Mouse (Mus musculus) intestine, embryonic 15.5 days (tissue): ENCODE measurements at regions not wholly inside any gene's neighbourhood (a gene's known extent, or its start where the extent isn't known, plus 50 kb on each side); places are given as distances from the start of the nearest gene placed in this dataset.

Experiments
- ATAC-seq: fragments of 200-750 bp; cut with Nextera tagmentation; 2 replicates; pipeline ENCODE4 v1.8.0; 2017; ENCODE audit warnings: moderate TSS enrichment, moderate library complexity
- H3K27ac ChIP-seq: fragments of 300-500 bp; sonication (generic); 2 replicates; pipeline ENCODE4 v1.5.1; 2015; ENCODE audit warnings: mild to moderate bottlenecking, inconsistent platforms
- H3K27me3 ChIP-seq: fragments of 300-500 bp; sonication (generic); replicated peaks from 2 replicates; pipeline ENCODE4 v1.6.1; 2015; ENCODE audit warnings: inconsistent platforms
- H3K36me3 ChIP-seq: fragments of 300-500 bp; sonication (generic); 2 replicates; pipeline ENCODE4 v1.6.1; 2015; ENCODE audit warnings: inconsistent platforms
- H3K4me1 ChIP-seq: fragments of 300-500 bp; sonication (generic); replicated peaks from 2 replicates; pipeline ENCODE4 v1.6.1; 2015; ENCODE audit warnings: inconsistent platforms
- H3K4me2 ChIP-seq: fragments of 300-500 bp; sonication (generic); replicated peaks from 2 replicates; pipeline ENCODE4 v1.6.1; 2015; ENCODE audit warnings: mild to moderate bottlenecking, inconsistent platforms
- H3K4me3 ChIP-seq: fragments of 300-500 bp; sonication (generic); replicated peaks from 2 replicates; pipeline ENCODE4 v1.5.1; 2015; ENCODE audit warnings: inconsistent platforms
- H3K9ac ChIP-seq: fragments of 300-500 bp; sonication (generic); 2 replicates; pipeline ENCODE4 v1.6.1; 2015; ENCODE audit warnings: inconsistent platforms
- H3K9me3 ChIP-seq: fragments of 300-500 bp; sonication (generic); 2 replicates; pipeline ENCODE4 v1.6.1; 2016; ENCODE audit warnings: inconsistent platforms
- WGBS: fragments of 180-500 bp; shearing (Covaris S2); methylation state at CpG from one replicate; pipeline ENCODE4 v1.1.7; 2015; 5-methylcytosine and 5-hydroxymethylcytosine counted together

GRCm38 (mm10) chr16:92972681-92973080 lies 146.7 kb upstream of the Runx1 start:
- 72% methylated on average over 5 of the region's 5 CpGs for WGBS

GRCm38 (mm10) chr16:92971956-92972355 lies 146.0 kb upstream of the Runx1 start:
- H3K4me2 ChIP-seq: no peak overlapping the region
- no peak overlapping the region for H3K4me3 ChIP-seq
- H3K9ac ChIP-seq: no peak overlapping the region
- H3K27me3 ChIP-seq: no peaks in the 10 kb centered on the region
- no peaks in the 10 kb centered on the region for H3K36me3 ChIP-seq
- H3K27ac ChIP-seq: no peak overlapping the region
- WGBS: 93% methylated on average over 3 of the region's 3 CpGs
- ATAC-seq: no peak
- H3K4me1 ChIP-seq: no peaks in the 10 kb centered on the region
- no peaks in the 10 kb centered on the region for H3K9me3 ChIP-seq

More at GRCm38 (mm10) chr16:92972681-92973080, 146.7 kb upstream of the Runx1 start:
- no peaks in the 10 kb centered on the region for H3K9me3 ChIP-seq
- no peak overlapping the region for H3K27ac ChIP-seq
- no peak overlapping the region for H3K4me2 ChIP-seq
- H3K27me3 ChIP-seq: no peaks in the 10 kb centered on the region
- no peak for ATAC-seq
- no peak overlapping the region for H3K4me3 ChIP-seq
- no peaks in the 10 kb centered on the region for H3K4me1 ChIP-seq
- no peaks in the 10 kb centered on the region for H3K36me3 ChIP-seq
- H3K9ac ChIP-seq: no peak overlapping the region

- Histone ChIP-seq H3K9me3 (no peaks in the 10 kb centered on the region), H3K4me1 (no peaks in the 10 kb centered on the region), H3K4me3 (no peak overlapping the region), H3K36me3 (no peaks in the 10 kb centered on the region), H3K27ac (no peak overlapping the region), H3K4me2 (no peak overlapping the region), H3K9ac (no peak overlapping the region), H3K27me3 (no peaks in the 10 kb centered on the region)
- 86% methylated on average over 2 of the region's 2 CpGs for WGBS
- no peak for ATAC-seq
Measured at GRCm38 (mm10) chr16:92970587-92970986, 144.6 kb upstream of the Runx1 start.

- no peak for ATAC-seq
- Histone ChIP-seq H3K27me3 (no peaks in the 10 kb centered on the region), H3K4me3 (no peak overlapping the region), H3K36me3 (no peaks in the 10 kb centered on the region), H3K9ac (no peak overlapping the region), H3K27ac (no peak overlapping the region), H3K9me3 (no peaks in the 10 kb centered on the region), H3K4me2 (no peak overlapping the region), H3K4me1 (no peaks in the 10 kb centered on the region)
- WGBS: 82% methylated on average over 5 of the region's 5 CpGs
Measured at GRCm38 (mm10) chr16:92969036-92969435, 143.1 kb upstream of the Runx1 start.

- 78% methylated on average over 10 of the region's 10 CpGs for WGBS
Measured at GRCm38 (mm10) chr16:92966069-92966866, 140.3 kb upstream of the Runx1 start.

GRCm38 (mm10) chr16:92965651-92966050 lies 139.7 kb upstream of the Runx1 start:
- WGBS: 50% methylated on average over 3 of the region's 3 CpGs
- no peak for ATAC-seq
- no peak overlapping the region for H3K4me2 ChIP-seq
- H3K4me1 ChIP-seq: no peaks in the 10 kb centered on the region; the same call in 1 of the 2 replicates
- no peaks in the 10 kb centered on the region for H3K36me3 ChIP-seq
- no peaks in the 10 kb centered on the region for H3K27me3 ChIP-seq
- H3K9me3 ChIP-seq: no peaks in the 10 kb centered on the region
- H3K27ac ChIP-seq: no peak overlapping the region
- H3K9ac ChIP-seq: no peak overlapping the region
- H3K4me3 ChIP-seq: no peak overlapping the region

More at GRCm38 (mm10) chr16:92966069-92966866, 140.3 kb upstream of the Runx1 start:
- H3K4me2 ChIP-seq: no peak overlapping the region
- no peaks in the 10 kb centered on the region for H3K4me1 ChIP-seq
- ATAC-seq: no peak
- H3K4me3 ChIP-seq: no peak overlapping the region
- H3K36me3 ChIP-seq: no peaks in the 10 kb centered on the region
- no peaks in the 10 kb centered on the region for H3K27me3 ChIP-seq
- no peak overlapping the region for H3K9ac ChIP-seq
- H3K9me3 ChIP-seq: no peaks in the 10 kb centered on the region
- no peak overlapping the region for H3K27ac ChIP-seq

- Histone ChIP-seq H3K4me3 (no peak overlapping the region), H3K4me2 (no peak overlapping the region), H3K9me3 (no peaks in the 10 kb centered on the region), H3K27me3 (no peaks in the 10 kb centered on the region), H3K27ac (no peak overlapping the region), H3K9ac (no peak overlapping the region), H3K4me1 (no peaks in the 10 kb centered on the region; the same call in 1 of the 2 replicates), H3K36me3 (no peaks in the 10 kb centered on the region)
- 87% methylated on average over 4 of the region's 4 CpGs for WGBS
- no peak for ATAC-seq
Measured at GRCm38 (mm10) chr16:92963582-92963981, 137.6 kb upstream of the Runx1 start.

- H3K4me2 ChIP-seq: no peak overlapping the region
- no peak overlapping the region for H3K9ac ChIP-seq
- no peaks in the 10 kb centered on the region for H3K27me3 ChIP-seq
- H3K36me3 ChIP-seq: no peaks in the 10 kb centered on the region
- 63% methylated on average over 3 of the region's 3 CpGs for WGBS
- no peaks in the 10 kb centered on the region; the same call in 1 of the 2 replicates for H3K4me1 ChIP-seq
- no peaks in the 10 kb centered on the region for H3K9me3 ChIP-seq
- no peak for ATAC-seq
- no peak overlapping the region for H3K27ac ChIP-seq
- H3K4me3 ChIP-seq: no peak overlapping the region
Measured at GRCm38 (mm10) chr16:92961361-92961760, 135.4 kb upstream of the Runx1 start.

GRCm38 (mm10) chr16:92960740-92961139 lies 134.8 kb upstream of the Runx1 start:
- WGBS: 77% methylated on average over 7 of the region's 7 CpGs
- H3K4me3 ChIP-seq: no peak overlapping the region
- no peak overlapping the region for H3K9ac ChIP-seq
- H3K9me3 ChIP-seq: no peaks in the 10 kb centered on the region
- no peak for ATAC-seq
- peaks cover under 1% of the 10 kb centered on the region; the same call in 1 of the 2 replicates for H3K4me1 ChIP-seq
- no peak overlapping the region for H3K4me2 ChIP-seq
- H3K27me3 ChIP-seq: no peaks in the 10 kb centered on the region
- no peaks in the 10 kb centered on the region for H3K36me3 ChIP-seq
- H3K27ac ChIP-seq: no peak overlapping the region

- Histone ChIP-seq H3K27me3 (no peaks in the 10 kb centered on the region), H3K9me3 (no peaks in the 10 kb centered on the region), H3K27ac (no peak overlapping the region), H3K4me2 (no peak overlapping the region), H3K4me1 (peaks cover 18% of the 10 kb centered on the region), H3K36me3 (no peaks in the 10 kb centered on the region), H3K9ac (no peak overlapping the region), H3K4me3 (no peak overlapping the region)
- no peak for ATAC-seq
- 86% methylated on average over 8 of the region's 8 CpGs for WGBS
Measured at GRCm38 (mm10) chr16:92958967-92959366, 133.0 kb upstream of the Runx1 start.

GRCm38 (mm10) chr16:92958146-92958545 lies 132.2 kb upstream of the Runx1 start:
- Histone ChIP-seq H3K36me3 (no peaks in the 10 kb centered on the region), H3K4me2 (no peak overlapping the region), H3K9me3 (no peaks in the 10 kb centered on the region), H3K27me3 (no peaks in the 10 kb centered on the region), H3K9ac (no peak overlapping the region), H3K4me3 (no peak overlapping the region), H3K27ac (no peak overlapping the region), H3K4me1 (peaks cover 24% of the 10 kb centered on the region)
- ATAC-seq: no peak
- 55% methylated on average over 6 of the region's 6 CpGs for WGBS

- H3K27me3 ChIP-seq: no peaks in the 10 kb centered on the region
- 0 out of 2 replicates have a peak overlapping the region, but pooled peaks have one; percentile 27 for H3K4me2 ChIP-seq
- no peak overlapping the region for H3K4me3 ChIP-seq
- H3K9ac ChIP-seq: no peak overlapping the region
- H3K27ac ChIP-seq: peak overlapping the region; percentile 63
- WGBS: 19% methylated on average over 5 of the region's 5 CpGs
- peak; percentile 81 for ATAC-seq
- H3K9me3 ChIP-seq: no peaks in the 10 kb centered on the region
- H3K36me3 ChIP-seq: no peaks in the 10 kb centered on the region
- peaks cover 35% of the 10 kb centered on the region for H3K4me1 ChIP-seq
Measured at GRCm38 (mm10) chr16:92955508-92955907, 129.6 kb upstream of the Runx1 start.

GRCm38 (mm10) chr16:92955087-92955486 lies 129.1 kb upstream of the Runx1 start:
- H3K9ac ChIP-seq: no peak overlapping the region
- peak; percentile 42 for ATAC-seq
- no peaks in the 10 kb centered on the region for H3K36me3 ChIP-seq
- H3K4me1 ChIP-seq: peaks cover 35% of the 10 kb centered on the region
- 90% methylated on average over 4 of the region's 4 CpGs for WGBS
- H3K9me3 ChIP-seq: no peaks in the 10 kb centered on the region
- no peak overlapping the region for H3K4me3 ChIP-seq
- H3K27ac ChIP-seq: peak overlapping the region; percentile 63
- no peaks in the 10 kb centered on the region for H3K27me3 ChIP-seq
- 0 out of 2 replicates have a peak overlapping the region, but pooled peaks have one; percentile 27 for H3K4me2 ChIP-seq
